Mouse (Mus musculus) small intestine, adult 2 months (tissue): Measurements from ENCODE around the gene Meis1. TPM values are rescaled to one million over a fixed set of nuclear protein-coding genes. Genes with fewer than 3 reads are reported as not detected.

Experiments
- H3K27ac ChIP-seq: fragments of 200-500 bp; 2 replicates; pipeline ENCODE4 v1.5.1; 2012; ENCODE audit warnings: low read depth, low read length, control low read depth, inconsistent platforms; ENCODE audit not compliant: insufficient read depth
- H3K27me3 ChIP-seq: fragments of 200-500 bp; 2 replicates; pipeline ENCODE4 v1.6.1; 2012; ENCODE audit warnings: mild to moderate bottlenecking, moderate library complexity, low read length, inconsistent platforms; ENCODE audit not compliant: control insufficient read depth, insufficient read depth
- H3K36me3 ChIP-seq: fragments of 200-500 bp; 2 replicates; pipeline ENCODE4 v1.6.1; 2012; ENCODE audit warnings: mild to moderate bottlenecking, low read length, control low read depth, inconsistent platforms; ENCODE audit not compliant: control insufficient read depth, insufficient read depth
- H3K4me1 ChIP-seq: fragments of 200-500 bp; 2 replicates; pipeline ENCODE4 v1.6.1; 2012; ENCODE audit warnings: low read length, inconsistent platforms, mixed read lengths; ENCODE audit not compliant: control insufficient read depth, insufficient read depth, insufficient read length
- H3K4me3 ChIP-seq: fragments of 200-500 bp; 2 replicates; pipeline ENCODE4 v1.5.1; 2012; ENCODE audit warnings: low read depth, mild to moderate bottlenecking, control low read depth, inconsistent platforms, low read length, moderate library complexity
- CTCF ChIP-seq: fragments of 200-500 bp; IDR thresholded peaks from 2 replicates; pipeline ENCODE4 v1.5.1; 2012; ENCODE audit warnings: low read depth, mild to moderate bottlenecking, control low read depth, inconsistent platforms, low read length, moderate library complexity, mixed read lengths; ENCODE audit not compliant: insufficient replicate concordance, insufficient read length; ENCODE audit errors: extremely low read depth
- POLR2A ChIP-seq: fragments of 200-500 bp; IDR thresholded peaks from 2 replicates; pipeline ENCODE4 v1.6.1; 2012; ENCODE audit warnings: low read depth, mild to moderate bottlenecking, control low read depth, inconsistent platforms, low read length, moderate library complexity
- WGBS: fragments of 180-500 bp; shearing (Covaris S2); methylation state at CpG from one replicate; pipeline ENCODE4 v1.1.7; 2018; 5-methylcytosine and 5-hydroxymethylcytosine counted together
- polyA plus RNA-seq: library from polyadenylated mRNA; depleted of rRNA; stranded (reverse); fragments of >200 nt; gene quantifications from 2 replicates; pipeline ENCODE4 v1.2.3, GENCODE M21; 2012

Gene Meis1
- polyA plus RNA-seq, 1 experiment = 4.0 TPM

GRCm38 (mm10) chr11:18988637-18989263, 30.0 kb downstream of the Meis1 start:
- H3K27ac ChIP-seq = no peak overlapping the region
- H3K27me3 ChIP-seq = no peaks in the 10 kb centered on the region
- H3K4me3 ChIP-seq = no peak overlapping the region
- no peak for TF ChIP-seq POLR2A
- TF ChIP-seq CTCF = no peak
- H3K4me1 ChIP-seq = no peaks in the 10 kb centered on the region
- WGBS = 65% methylated on average over 4 of the region's 4 CpGs
- H3K36me3 ChIP-seq = no peaks in the 10 kb centered on the region; the same call in 1 of the 2 replicates

- WGBS = 60% methylated on average over 2 of the region's 2 CpGs
- no peak for TF ChIP-seq POLR2A
- no peak for TF ChIP-seq CTCF
- Histone ChIP-seq H3K27me3 (no peaks in the 10 kb centered on the region), H3K27ac (no peak overlapping the region), H3K36me3 (no peaks in the 10 kb centered on the region; the same call in 1 of the 2 replicates), H3K4me3 (no peak overlapping the region), H3K4me1 (no peaks in the 10 kb centered on the region)
These were observed 35.0 kb downstream of the Meis1 start for GRCm38 (mm10) chr11:18983813-18984212.

GRCm38 (mm10) chr11:18983294-18983693, 35.5 kb downstream of the Meis1 start:
- Histone ChIP-seq H3K36me3 (no peaks in the 10 kb centered on the region; the same call in 1 of the 2 replicates), H3K4me3 (no peak overlapping the region), H3K27ac (no peak overlapping the region), H3K27me3 (no peaks in the 10 kb centered on the region), H3K4me1 (no peaks in the 10 kb centered on the region)
- 88% methylated on average over 7 of the region's 7 CpGs for WGBS
- TF ChIP-seq CTCF = no peak
- no peak for TF ChIP-seq POLR2A

GRCm38 (mm10) chr11:18982331-18982730, 36.5 kb downstream of the Meis1 start:
- no peak overlapping the region for H3K4me3 ChIP-seq
- H3K27ac ChIP-seq = no peak overlapping the region
- H3K4me1 ChIP-seq = no peaks in the 10 kb centered on the region
- 34% methylated on average over 3 of the region's 3 CpGs for WGBS
- H3K27me3 ChIP-seq = no peaks in the 10 kb centered on the region
- H3K36me3 ChIP-seq = no peaks in the 10 kb centered on the region
- TF ChIP-seq POLR2A = no peak
- no peak for TF ChIP-seq CTCF

GRCm38 (mm10) chr11:18981367-18981766, 37.4 kb downstream of the Meis1 start:
- H3K4me3 ChIP-seq = no peak overlapping the region

GRCm38 (mm10) chr11:18980615-18981014, 38.2 kb downstream of the Meis1 start:
- WGBS = 55% methylated on average over 5 of the region's 5 CpGs
- TF ChIP-seq CTCF = no peak
- no peak for TF ChIP-seq POLR2A
- Histone ChIP-seq H3K27ac (no peak overlapping the region), H3K27me3 (no peaks in the 10 kb centered on the region), H3K36me3 (no peaks in the 10 kb centered on the region), H3K4me1 (no peaks in the 10 kb centered on the region), H3K4me3 (no peak overlapping the region)

More at GRCm38 (mm10) chr11:18981367-18981766, 37.4 kb downstream of the Meis1 start:
- no peak overlapping the region for H3K27ac ChIP-seq
- no peaks in the 10 kb centered on the region for H3K36me3 ChIP-seq
- no peaks in the 10 kb centered on the region for H3K27me3 ChIP-seq
- H3K4me1 ChIP-seq = no peaks in the 10 kb centered on the region
- WGBS = 23% methylated on average over 4 of the region's 4 CpGs
- TF ChIP-seq CTCF = no peak
- no peak for TF ChIP-seq POLR2A

GRCm38 (mm10) chr11:18975087-18975486, 43.7 kb downstream of the Meis1 start:
- no peak for TF ChIP-seq CTCF
- no peak for TF ChIP-seq POLR2A
- 0 out of 2 replicates have a peak, but pooled peaks cover 2% of the 10 kb centered on the region for H3K4me1 ChIP-seq
- H3K36me3 ChIP-seq = no peaks in the 10 kb centered on the region
- H3K27me3 ChIP-seq = no peaks in the 10 kb centered on the region
- no peak overlapping the region for H3K27ac ChIP-seq
- H3K4me3 ChIP-seq = no peak overlapping the region
- 82% methylated on average over 1 of the region's 1 CpGs for WGBS
